Mouse (Mus musculus) liver, embryonic 13.5 days (tissue): ENCODE measurements around the gene Slc22a2. TPM values are rescaled to one million over a fixed set of nuclear protein-coding genes. Genes with fewer than 3 reads are reported as not detected.

Experiments
- polyA plus RNA-seq: library from polyadenylated mRNA; unstranded; fragments of >200 nt; fragmentation: Nextera tagmentation; extraction: Ambion mirVana; gene quantifications from 2 replicates; pipeline ENCODE4 v1.2.1, GENCODE M21; 2015

Slc22a2 gene
- polyA plus RNA-seq, 1 experiment from 2014 or later: not detected

Other genes with a start within 250 kb of the Slc22a2 start
- gene Plg, start 205.5 kb upstream of the Slc22a2 start, polyA plus RNA-seq: 135 and 187 TPM in 2 replicates
- 1.5 and 1.8 TPM in 2 replicates for gene Slc22a3, start 76.4 kb upstream of the Slc22a2 start, polyA plus RNA-seq
- gene Slc22a1, start 91.7 kb downstream of the Slc22a2 start, polyA plus RNA-seq: not detected in 2 replicates
- gene Igf2r, start 185.5 kb downstream of the Slc22a2 start, polyA plus RNA-seq: 13.8 and 17.4 TPM in 2 replicates